Mouse (Mus musculus) brain, adult 2 months (tissue): ENCODE measurements at regions not wholly inside any gene's neighbourhood (a gene's known extent, or its start where the extent isn't known, plus 50 kb on each side); places are given as distances from the start of the nearest gene placed in this dataset.

Source experiments
- DNase-seq: peaks from one replicate; pipeline ENCODE4 v3.0.0; 2011; ENCODE audit warnings: low read depth, low spot score

- peak; percentile 24 for DNase-seq
Measured at GRCm38 (mm10) chr1:194208034-194209000, 409.7 kb upstream of the Plxna2 start.

DNA sequence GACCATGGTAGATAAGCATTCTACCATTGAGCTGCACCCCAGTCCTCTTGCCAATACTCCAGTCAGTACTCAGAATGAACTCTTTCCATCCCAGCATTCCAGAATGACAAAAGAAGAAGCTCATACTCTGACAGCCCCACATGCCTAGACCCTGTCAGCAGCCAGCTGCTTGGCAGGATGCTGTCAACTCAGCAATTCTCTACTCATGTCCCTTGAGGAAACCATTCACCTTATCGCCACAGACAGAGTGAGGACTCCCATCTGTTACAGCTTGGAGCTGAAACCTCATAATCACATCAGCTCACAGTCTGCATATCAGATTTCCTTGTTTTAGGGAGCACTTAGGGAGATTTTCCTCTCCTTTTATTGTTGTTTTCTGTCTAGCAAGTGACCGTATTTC lies 420.5 kb upstream of the Plxna2 start:
- no peak for DNase-seq

DNA sequence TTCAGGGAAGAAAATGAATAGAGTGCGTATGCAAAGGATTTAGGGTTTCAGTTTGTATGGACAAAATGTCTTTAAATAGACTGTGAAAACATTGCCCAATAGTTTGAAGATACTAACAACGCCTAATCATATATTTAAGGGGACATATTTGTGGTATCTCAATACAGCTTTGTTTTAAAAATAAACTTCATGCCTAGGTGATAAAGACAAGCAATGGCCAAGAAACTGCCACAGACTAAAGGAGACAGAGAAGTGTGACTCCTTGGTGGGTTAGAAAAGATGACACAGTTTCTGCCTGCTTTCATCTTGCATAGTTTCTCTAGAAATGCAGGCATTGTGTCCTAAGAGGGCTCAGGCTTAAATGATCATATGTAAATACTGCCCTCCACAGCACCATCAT lies 435.7 kb upstream of the Plxna2 start:
- no peak for DNase-seq

DNA sequence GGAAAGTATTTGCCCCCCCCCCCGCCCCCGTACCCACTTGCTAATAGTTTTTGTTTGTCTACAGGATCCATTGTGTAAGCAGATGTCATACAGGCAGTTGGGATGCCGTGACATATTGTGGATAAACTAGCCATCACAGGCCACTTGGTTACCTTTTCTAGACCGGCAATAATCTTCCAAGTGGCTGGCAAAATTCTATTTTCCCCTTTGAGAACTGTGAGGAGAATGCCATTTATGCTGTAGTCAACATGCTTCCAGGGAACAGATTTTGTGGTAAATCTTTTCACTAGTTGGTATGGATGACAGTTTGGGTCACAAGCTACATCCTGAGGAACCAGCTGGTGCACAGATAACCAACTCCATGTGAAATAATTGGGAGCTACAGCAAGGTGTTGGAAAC lies 456.5 kb upstream of the Plxna2 start:
- peak; percentile 16 for DNase-seq

GRCm38 (mm10) chr1:194160761-194161461 lies 457.1 kb upstream of the Plxna2 start:
- peak; percentile 51 for DNase-seq

GRCm38 (mm10) chr1:194157268-194157667 lies 460.8 kb upstream of the Plxna2 start:
- DNase-seq = peak; percentile 8

- DNase-seq = peak; percentile 63
Measured at GRCm38 (mm10) chr1:194148416-194149364, 469.3 kb upstream of the Plxna2 start.

GRCm38 (mm10) chr1:194117631-194118360 lies 500.2 kb upstream of the Plxna2 start:
- DNase-seq = no peak

DNA sequence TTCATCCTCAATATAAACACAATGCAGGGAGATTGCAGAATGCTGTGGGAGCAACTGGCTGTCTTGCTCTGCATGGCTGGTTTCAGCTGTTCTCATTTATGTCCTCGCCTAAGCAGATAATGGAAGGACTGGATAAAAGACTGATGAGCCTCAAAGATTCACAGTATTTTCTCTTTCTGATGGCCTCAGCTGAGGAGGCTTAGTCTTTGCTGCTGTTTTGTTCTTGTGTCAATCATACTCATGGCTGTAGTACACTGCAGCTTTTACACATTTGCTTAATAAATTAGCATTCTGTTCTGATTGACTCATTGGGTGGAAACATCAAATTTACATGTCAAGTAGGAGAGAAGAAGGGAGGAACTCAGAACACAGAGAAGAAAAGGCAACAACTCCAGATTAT lies 503.6 kb upstream of the Plxna2 start:
- DNase-seq = no peak

DNA sequence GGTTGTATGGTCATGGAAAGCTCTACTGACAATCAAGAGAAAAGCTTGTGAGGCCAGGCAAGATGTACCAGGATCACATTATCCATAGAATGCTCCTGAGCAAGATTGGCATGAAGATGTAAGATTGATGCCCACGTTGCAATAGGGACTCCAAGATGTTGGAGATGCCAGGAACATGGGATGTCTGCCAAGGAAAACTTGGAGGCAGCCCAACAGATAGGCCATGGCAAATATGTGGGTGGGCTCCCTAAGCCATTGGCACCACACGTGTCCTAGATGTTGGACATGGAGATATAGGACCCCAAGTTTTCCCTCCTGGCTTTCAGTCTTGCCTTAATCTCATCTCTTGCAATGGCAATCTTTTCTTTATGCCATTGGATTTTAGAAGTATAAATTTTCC lies 506.1 kb upstream of the Plxna2 start:
- no peak for DNase-seq

DNA sequence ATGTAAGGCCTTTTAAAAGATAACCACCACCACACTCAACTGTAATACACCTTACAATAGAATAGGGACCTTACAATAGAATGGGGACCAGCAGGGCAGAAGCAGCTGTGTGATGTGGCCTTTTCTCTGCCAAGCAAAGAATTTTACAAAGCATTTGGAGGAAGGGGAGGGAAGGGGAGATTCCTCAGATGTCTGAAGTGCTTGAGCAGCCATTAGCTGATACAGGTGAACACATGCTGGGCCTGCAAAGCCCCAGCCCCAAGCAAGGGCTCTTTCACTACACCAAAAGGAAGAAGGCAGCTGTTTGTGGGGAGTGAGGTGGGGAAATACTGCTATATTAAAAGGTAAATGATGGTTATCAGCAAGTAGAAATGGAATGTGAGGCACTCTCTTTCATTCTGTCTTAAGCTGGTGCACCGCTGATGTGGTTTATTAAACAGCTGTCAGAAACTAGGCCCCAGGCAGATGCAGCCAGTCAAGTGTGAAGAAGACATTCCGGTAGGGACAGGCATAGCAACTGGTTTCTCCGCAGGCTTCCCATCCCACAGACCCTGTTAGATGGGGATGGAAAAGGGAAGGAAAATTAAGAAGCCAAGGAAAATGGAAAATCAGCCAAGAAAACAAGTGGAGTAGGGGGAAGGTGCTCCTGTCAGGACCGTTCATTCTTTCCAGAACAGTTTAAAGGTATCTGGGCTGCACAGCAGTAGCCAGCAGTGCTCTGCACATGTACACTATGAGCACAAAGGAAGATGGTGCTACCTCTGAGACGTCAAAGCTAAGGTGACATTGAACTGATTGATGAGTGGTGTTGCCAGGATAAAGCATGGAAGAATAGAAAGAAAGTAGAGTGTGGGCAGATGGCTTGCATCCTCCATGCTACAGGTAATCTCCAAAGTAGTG lies 508.6 kb upstream of the Plxna2 start:
- DNase-seq = no peak

DNA sequence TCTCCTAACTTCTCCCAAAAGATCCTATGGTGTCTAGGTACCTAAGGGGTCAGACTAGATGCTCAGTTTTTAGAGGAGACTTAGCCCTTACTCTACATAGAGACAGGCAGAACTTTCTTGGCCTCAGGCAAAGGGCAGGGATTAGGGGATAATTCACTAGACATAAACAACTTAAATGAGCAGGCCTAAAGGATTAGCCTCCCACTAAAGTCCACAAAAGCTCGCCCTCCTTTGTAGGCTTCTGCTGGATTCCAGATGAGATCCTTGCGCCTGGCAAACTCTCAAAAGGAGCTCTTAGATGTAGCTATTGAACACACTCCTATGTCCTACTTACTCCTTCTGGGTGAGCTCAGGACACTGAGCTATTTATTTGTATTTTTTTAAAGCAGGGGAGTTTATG lies 509.9 kb upstream of the Plxna2 start:
- peak; percentile 24 for DNase-seq

GRCm38 (mm10) chr1:194107271-194107938 lies 510.6 kb upstream of the Plxna2 start:
- DNase-seq = no peak

- peak; percentile 33 for DNase-seq
Measured at GRCm38 (mm10) chr1:194089918-194090548, 528.0 kb upstream of the Plxna2 start.

DNA sequence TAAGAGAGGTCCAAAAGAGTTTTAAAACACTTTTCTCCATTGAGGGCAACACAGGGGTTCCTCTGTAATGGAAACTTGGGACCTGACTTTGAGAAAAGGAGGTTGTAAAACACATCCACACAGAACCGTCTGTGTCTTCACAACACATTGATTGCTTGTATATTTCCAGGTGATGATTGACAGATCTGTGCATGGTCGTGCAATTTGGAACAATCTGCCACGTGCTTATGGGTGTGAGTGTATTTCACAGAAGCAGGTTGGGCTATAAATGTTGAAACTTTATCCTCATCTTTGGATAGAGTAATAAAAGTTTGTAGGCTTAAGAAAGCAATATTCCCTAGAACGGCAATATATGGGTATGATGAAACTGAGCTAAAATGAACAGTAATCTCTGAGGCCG lies 559.5 kb upstream of the Plxna2 start:
- no peak for DNase-seq

GRCm38 (mm10) chr1:194056544-194056943 lies 561.5 kb upstream of the Plxna2 start:
- no peak for DNase-seq

- peak; percentile 92 for DNase-seq
Measured at GRCm38 (mm10) chr1:194049746-194050351, 568.2 kb upstream of the Plxna2 start.
